Mouse (Mus musculus) forebrain, embryonic 10.5 days (tissue): ENCODE measurements around the gene Scarb1. TPM values are rescaled to one million over a fixed set of nuclear protein-coding genes. Genes with fewer than 3 reads are reported as not detected.
A peak's percentile ranks its signal among the peaks of the same experiment; 100 is the strongest.

Source experiments
- DNase-seq: peaks from one replicate; pipeline ENCODE4 v3.0.0-alpha.2; 2017; ENCODE audit warnings: low spot score; ENCODE audit errors: extremely low spot score
- H3K27ac ChIP-seq: fragments of 300-500 bp; sonication (generic); 2 replicates; pipeline ENCODE4 v1.5.1; 2016; ENCODE audit warnings: mild to moderate bottlenecking
- H3K27me3 ChIP-seq: fragments of 300-500 bp; sonication (generic); 2 replicates; pipeline ENCODE4 v1.6.1; 2016; ENCODE audit warnings: mild to moderate bottlenecking; ENCODE audit not compliant: poor library complexity, severe bottlenecking
- H3K36me3 ChIP-seq: fragments of 300-500 bp; sonication (generic); replicated peaks from 2 replicates; pipeline ENCODE4 v1.6.1; 2016; ENCODE audit warnings: mild to moderate bottlenecking, moderate library complexity
- H3K4me1 ChIP-seq: fragments of 300-500 bp; sonication (generic); 2 replicates; pipeline ENCODE4 v1.6.1; 2016
- H3K4me3 ChIP-seq: fragments of 300-500 bp; sonication (generic); 2 replicates; pipeline ENCODE4 v1.5.1; 2016; ENCODE audit warnings: mild to moderate bottlenecking, moderate library complexity
- H3K9me3 ChIP-seq: fragments of 300-500 bp; sonication (generic); 2 replicates; pipeline ENCODE4 v1.6.1; 2016; ENCODE audit warnings: mild to moderate bottlenecking, moderate library complexity
- WGBS: fragments of 180-500 bp; shearing (Covaris S2); methylation state at CpG from one replicate; pipeline ENCODE4 v1.1.7; 2016; 5-methylcytosine and 5-hydroxymethylcytosine counted together
- polyA plus RNA-seq: library from polyadenylated mRNA; unstranded; fragments of >200 nt; fragmentation: Nextera tagmentation; extraction: Ambion mirVana; gene quantifications from 2 replicates; pipeline ENCODE4 v1.2.1, GENCODE M21; 2016

Scarb1 gene
- polyA plus RNA-seq, 1 experiment from 2014 or later: 51.3 TPM

- H3K4me3 ChIP-seq: no peak overlapping the region
- no peaks in the 10 kb centered on the region for H3K27me3 ChIP-seq
- H3K4me1 ChIP-seq: peaks cover 28% of the 10 kb centered on the region
- H3K36me3 ChIP-seq: peaks cover 25% of the 10 kb centered on the region
- peak overlapping the region; percentile 30; the same call in 1 of the 2 replicates for H3K27ac ChIP-seq
- DNase-seq: no peak
- H3K9me3 ChIP-seq: no peaks in the 10 kb centered on the region
- WGBS: 57% methylated on average over 14 of the region's 14 CpGs
Measured at GRCm38 (mm10) chr5:125305229-125306081, 35.4 kb downstream of the Scarb1 start.

GRCm38 (mm10) chr5:125304245-125304856 is 36.5 kb downstream of the Scarb1 start:
- H3K4me3 ChIP-seq: peak overlapping the region; percentile 30
- H3K27me3 ChIP-seq: no peaks in the 10 kb centered on the region
- no peaks in the 10 kb centered on the region; the same call in 1 of the 2 replicates for H3K9me3 ChIP-seq
- DNase-seq: peak; percentile 82
- H3K36me3 ChIP-seq: peaks cover 36% of the 10 kb centered on the region
- WGBS: 23% methylated on average over 18 of the region's 18 CpGs
- peaks cover 24% of the 10 kb centered on the region for H3K4me1 ChIP-seq
- H3K27ac ChIP-seq: no peak overlapping the region

DNA sequence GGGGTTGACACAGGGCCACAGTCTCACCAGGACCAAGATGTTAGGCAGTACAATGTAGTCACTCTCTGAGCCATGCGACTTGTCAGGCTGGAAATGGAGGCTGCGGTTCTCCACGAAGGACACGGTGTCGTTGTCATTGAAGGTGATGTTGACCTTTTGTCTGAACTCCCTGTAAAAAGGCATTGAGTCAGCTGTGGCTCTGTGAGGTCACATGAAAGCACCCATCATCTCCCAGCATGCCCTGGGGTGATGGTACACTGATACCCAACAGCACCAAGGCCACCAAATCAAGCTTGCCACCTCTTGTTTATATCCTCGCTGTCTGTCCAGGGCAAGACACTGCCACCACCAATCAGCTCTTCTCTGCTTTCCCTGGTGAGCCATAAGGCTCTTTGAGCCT is 37.8 kb downstream of the Scarb1 start:
- H3K36me3 ChIP-seq: peaks cover 48% of the 10 kb centered on the region
- DNase-seq: no peak
- peaks cover 24% of the 10 kb centered on the region for H3K4me1 ChIP-seq
- H3K27me3 ChIP-seq: no peaks in the 10 kb centered on the region
- WGBS: 97% methylated on average over 6 of the region's 6 CpGs
- H3K4me3 ChIP-seq: no peak overlapping the region
- H3K27ac ChIP-seq: no peak overlapping the region
- H3K9me3 ChIP-seq: no peaks in the 10 kb centered on the region; the same call in 1 of the 2 replicates

GRCm38 (mm10) chr5:125298234-125298633 is 42.7 kb downstream of the Scarb1 start:
- Histone ChIP-seq H3K27ac (no peak overlapping the region), H3K9me3 (peaks cover 14% of the 10 kb centered on the region), H3K4me3 (no peak overlapping the region), H3K36me3 (peaks cover 93% of the 10 kb centered on the region), H3K27me3 (no peaks in the 10 kb centered on the region), H3K4me1 (peaks cover 3% of the 10 kb centered on the region; the same call in 1 of the 2 replicates)
- no peak for DNase-seq
- 94% methylated on average over 9 of the region's 9 CpGs for WGBS

- peaks cover 92% of the 10 kb centered on the region for H3K36me3 ChIP-seq
- 93% methylated on average over 7 of the region's 7 CpGs for WGBS
Measured at GRCm38 (mm10) chr5:125297171-125297570, 43.7 kb downstream of the Scarb1 start.

GRCm38 (mm10) chr5:125292951-125293350 is 47.9 kb downstream of the Scarb1 start:
- no peak overlapping the region for H3K4me3 ChIP-seq
- no peak for DNase-seq
- H3K36me3 ChIP-seq: peaks cover 77% of the 10 kb centered on the region
- H3K4me1 ChIP-seq: peaks cover 8% of the 10 kb centered on the region; the same call in 1 of the 2 replicates
- H3K27ac ChIP-seq: no peak overlapping the region
- H3K27me3 ChIP-seq: no peaks in the 10 kb centered on the region
- WGBS: 69% methylated on average over 7 of the region's 7 CpGs
- peaks cover 14% of the 10 kb centered on the region for H3K9me3 ChIP-seq

More at GRCm38 (mm10) chr5:125297171-125297570, 43.7 kb downstream of the Scarb1 start:
- Histone ChIP-seq H3K27me3 (no peaks in the 10 kb centered on the region), H3K4me3 (no peak overlapping the region), H3K9me3 (peaks cover 14% of the 10 kb centered on the region), H3K27ac (no peak overlapping the region), H3K4me1 (no peaks in the 10 kb centered on the region)
- DNase-seq: no peak

DNA sequence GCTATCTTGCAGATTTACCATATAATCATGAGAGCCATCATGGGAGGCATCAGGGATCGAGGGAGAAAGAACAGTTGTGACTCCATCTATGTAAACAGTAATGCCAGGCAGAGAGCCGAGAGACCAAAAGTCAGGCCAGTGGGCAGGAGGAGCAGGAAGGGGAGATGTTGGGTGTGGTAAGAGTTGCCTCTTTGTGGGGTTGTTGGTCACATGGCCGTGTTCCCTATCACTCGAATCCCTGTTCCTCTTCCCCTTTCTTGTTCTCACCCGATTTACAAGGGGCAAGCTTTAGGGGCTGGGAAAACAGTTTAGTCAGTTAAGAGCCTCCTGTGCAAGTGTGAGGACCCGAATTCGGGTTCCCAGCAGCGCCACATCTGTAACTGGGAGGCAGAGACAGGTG is 49.0 kb downstream of the Scarb1 start:
- H3K4me1 ChIP-seq: peaks cover 8% of the 10 kb centered on the region; the same call in 1 of the 2 replicates
- no peak overlapping the region for H3K27ac ChIP-seq
- peaks cover 14% of the 10 kb centered on the region for H3K9me3 ChIP-seq
- WGBS: 89% methylated on average over 8 of the region's 8 CpGs
- no peak overlapping the region for H3K4me3 ChIP-seq
- peaks cover 77% of the 10 kb centered on the region for H3K36me3 ChIP-seq
- no peak for DNase-seq
- no peaks in the 10 kb centered on the region for H3K27me3 ChIP-seq

DNA sequence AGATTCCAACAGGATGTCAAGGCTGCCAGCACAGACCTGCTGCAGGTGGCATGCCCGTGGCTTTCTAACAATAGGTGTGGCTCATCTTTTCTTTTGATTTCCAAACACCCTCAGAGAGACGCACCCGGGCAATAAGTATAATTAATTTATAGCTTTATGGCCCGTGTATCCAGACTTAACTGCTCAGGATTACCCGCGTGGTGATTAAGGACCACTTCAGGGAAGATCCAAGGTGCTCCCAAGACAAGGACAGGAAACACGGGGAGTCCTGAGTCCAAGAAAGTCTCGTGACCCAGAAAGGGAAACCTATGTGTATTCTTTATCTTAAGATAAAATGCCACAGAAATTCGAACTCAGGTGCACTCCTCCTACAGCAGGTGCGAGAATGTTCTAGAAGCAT is 49.5 kb downstream of the Scarb1 start:
- WGBS: 93% methylated on average over 10 of the region's 10 CpGs
- no peak overlapping the region for H3K4me3 ChIP-seq
- H3K36me3 ChIP-seq: peaks cover 77% of the 10 kb centered on the region
- no peak for DNase-seq
- H3K4me1 ChIP-seq: peaks cover 8% of the 10 kb centered on the region; the same call in 1 of the 2 replicates
- H3K9me3 ChIP-seq: peaks cover 11% of the 10 kb centered on the region
- H3K27ac ChIP-seq: no peak overlapping the region
- H3K27me3 ChIP-seq: no peaks in the 10 kb centered on the region

GRCm38 (mm10) chr5:125287053-125287655 is 53.7 kb downstream of the Scarb1 start:
- WGBS: 93% methylated on average over 9 of the region's 9 CpGs
- Histone ChIP-seq H3K4me3 (no peak overlapping the region), H3K9me3 (no peaks in the 10 kb centered on the region), H3K36me3 (peaks cover 51% of the 10 kb centered on the region), H3K27me3 (no peaks in the 10 kb centered on the region), H3K27ac (no peak overlapping the region), H3K4me1 (peaks cover 19% of the 10 kb centered on the region)
- no peak for DNase-seq

- Histone ChIP-seq H3K4me1 (peaks cover 19% of the 10 kb centered on the region), H3K27ac (no peak overlapping the region), H3K36me3 (peaks cover 46% of the 10 kb centered on the region), H3K27me3 (no peaks in the 10 kb centered on the region), H3K9me3 (no peaks in the 10 kb centered on the region), H3K4me3 (no peak overlapping the region)
- no peak for DNase-seq
- WGBS: 95% methylated on average over 11 of the region's 11 CpGs
Measured at GRCm38 (mm10) chr5:125286090-125286489, 54.8 kb downstream of the Scarb1 start.

DNA sequence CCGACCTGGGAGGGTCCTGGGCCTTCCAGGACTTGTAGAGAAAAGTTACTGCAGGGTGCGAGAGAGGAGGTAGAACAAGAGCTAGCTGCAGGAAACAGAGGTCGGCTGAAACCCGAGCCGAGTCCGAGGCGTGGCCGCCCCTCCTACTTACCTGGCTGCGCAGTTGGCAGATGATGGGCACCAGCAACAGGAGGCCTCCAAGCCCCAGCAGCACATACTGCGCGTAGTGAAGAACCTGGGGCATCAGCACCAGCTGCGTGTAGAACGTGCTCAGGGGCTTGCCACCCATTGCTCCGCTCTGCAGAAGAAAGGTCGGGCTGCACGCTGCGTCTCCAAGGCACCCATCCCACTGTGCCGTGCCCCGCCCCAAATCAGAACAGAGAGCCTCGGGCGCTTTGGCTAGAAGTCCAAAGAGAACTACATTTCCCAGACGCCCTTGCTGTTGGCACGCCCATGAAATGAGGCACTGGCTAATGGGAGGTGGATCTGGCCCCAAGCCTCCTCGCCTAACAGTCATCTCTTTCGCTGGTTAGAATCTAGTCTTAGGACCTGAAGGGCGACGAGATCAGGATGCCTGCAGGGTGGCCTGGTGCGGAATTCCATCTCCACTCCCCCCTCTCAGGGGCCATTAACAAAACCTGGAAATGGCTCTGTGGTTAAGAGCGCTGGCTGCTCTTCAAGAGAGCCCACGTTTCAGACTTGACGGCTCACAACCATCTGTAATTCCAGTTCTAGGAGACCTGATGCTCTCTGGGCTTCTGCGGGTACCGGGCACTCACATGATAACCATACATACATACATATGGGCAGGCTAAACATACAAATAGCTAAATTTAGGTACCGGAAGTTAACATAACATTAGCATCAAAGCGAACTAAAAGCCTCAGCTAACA is 56.9 kb downstream of the Scarb1 start:
- Histone ChIP-seq H3K27ac (peak overlapping the region; percentile 56), H3K4me3 (peak overlapping the region; percentile 47), H3K4me1 (peaks cover 23% of the 10 kb centered on the region), H3K27me3 (no peaks in the 10 kb centered on the region), H3K9me3 (no peaks in the 10 kb centered on the region), H3K36me3 (peaks cover 37% of the 10 kb centered on the region)
- peak; percentile 61 for DNase-seq
- WGBS: 16% methylated on average over 35 of the region's 35 CpGs

DNA sequence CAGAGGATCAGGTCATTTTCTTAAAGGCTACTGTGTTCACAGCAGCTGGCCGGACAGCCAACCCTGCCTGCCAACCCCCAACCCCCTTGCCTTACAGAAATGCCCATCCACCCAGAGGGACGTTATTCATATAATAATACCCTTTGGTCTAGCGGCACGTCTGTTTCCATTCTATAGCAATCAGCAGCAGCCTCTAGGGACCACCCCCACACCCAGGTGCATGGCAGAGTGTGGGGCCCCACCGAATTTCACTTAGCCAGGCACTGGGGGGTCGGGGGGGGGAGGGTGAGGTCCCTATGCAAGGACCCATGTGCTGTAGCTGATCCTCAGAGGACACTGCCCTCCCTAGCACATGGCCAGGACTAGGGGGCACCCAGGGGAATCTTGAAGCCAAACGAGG is 61.7 kb downstream of the Scarb1 start:
- Histone ChIP-seq H3K36me3 (peaks cover 17% of the 10 kb centered on the region), H3K9me3 (no peaks in the 10 kb centered on the region), H3K27ac (peak overlapping the region; percentile 3; the same call in 1 of the 2 replicates), H3K27me3 (no peaks in the 10 kb centered on the region), H3K4me3 (no peak overlapping the region), H3K4me1 (peaks cover 32% of the 10 kb centered on the region)
- DNase-seq: no peak
- 70% methylated on average over 7 of the region's 7 CpGs for WGBS
